In the genomic region with DNA sequence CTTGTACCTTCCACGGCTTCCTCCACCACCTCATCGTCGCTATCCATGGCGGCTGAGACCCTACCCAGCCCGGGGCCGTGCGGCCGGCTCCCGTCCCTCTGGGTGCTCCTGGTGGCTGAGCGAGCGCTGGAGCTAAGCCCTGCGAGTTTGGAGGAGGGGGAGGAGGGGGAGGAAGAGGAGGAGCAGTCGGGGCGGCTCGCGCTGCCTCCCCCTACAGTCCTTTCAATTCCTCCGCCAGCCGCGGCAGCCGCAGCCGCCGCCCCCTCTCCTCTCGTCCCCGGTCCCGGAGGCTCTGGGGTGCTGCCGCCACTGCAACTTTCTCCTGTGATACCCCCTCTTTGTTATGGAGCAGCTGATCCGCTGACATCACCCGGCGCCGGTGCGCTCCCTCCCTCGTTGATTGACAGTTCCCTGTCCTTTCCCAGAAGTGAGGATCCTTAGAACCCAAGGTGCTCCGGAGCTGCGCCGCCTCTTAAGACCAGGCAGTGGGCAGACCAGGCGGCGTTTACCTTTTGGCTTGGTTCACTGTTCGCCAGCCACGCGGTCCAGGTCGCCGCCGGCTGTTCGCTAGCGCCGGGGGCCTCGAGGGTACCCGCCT, we compare ENCODE assay signal across 8 mouse cellular contexts. TPM values are rescaled to one million over a fixed set of nuclear protein-coding genes. Genes with fewer than 3 reads are reported as not detected.
DNase-seq lines count a peak whose midpoint lies in the region; ATAC-seq lines count a peak whose summit lies in the region.

Setd7 (minus strand) TSS at position 369 of the 598 bp plus-strand sequence.

- no peaks in the 10 kb centered on the region for H3K27me3 ChIP-seq in intestine, embryonic 16.5 days (replicated peaks; ENCODE audit: control insufficient read depth, insufficient read depth, low read length)
- H3K27me3 ChIP-seq in midbrain, embryonic 10.5 days (ENCODE audit: low read depth, poor library complexity, severe bottlenecking): peaks cover 12% of the 10 kb centered on the region

- intact Hi-C loops in left cerebral cortex, postnatal 36 days (cut with DNase I): loop anchor here (2.0 to 10.0 kb wide), 3 partner anchors 78 to 654 kb away; partner anchors contain the start of gene Rab33b

- DNase-seq in adrenal gland, adult 18-20 months (ENCODE audit: low spot score in 2 of 2): peak; percentile 72 to 77
- peak; percentile 87 for DNase-seq in embryo, embryonic 10.5 days (ENCODE audit: low spot score)
- peak; percentile 63 to 76 for DNase-seq in gastrocnemius, postnatal 4 days (ENCODE audit: low spot score in 2 of 2)
- DNase-seq in left cerebral cortex, postnatal 36 days (ENCODE audit: low spot score in 2 of 2): peak; percentile 75 to 82
- peak; percentile 85 for DNase-seq in midbrain, embryonic 10.5 days (ENCODE audit: low spot score)
- peak; percentile 72 for DNase-seq in right cerebral cortex, postnatal 4 days
- peak; percentile 79 for DNase-seq in yolk sac, embryonic 10.5 days (ENCODE audit: low spot score)

- WGBS in intestine, embryonic 16.5 days: under 1% methylated on average over 44 of the region's 48 CpGs
- under 1% methylated on average over 47 of the region's 48 CpGs for WGBS in midbrain, embryonic 10.5 days

- H3K9me3 ChIP-seq in intestine, embryonic 16.5 days (ENCODE audit: control insufficient read depth, low read length): no peaks in the 10 kb centered on the region
- H3K9me3 ChIP-seq in midbrain, embryonic 10.5 days (replicated peaks): no peaks in the 10 kb centered on the region

- ATAC-seq in intestine, embryonic 16.5 days: peak; percentile 81

- peak within 1 kb of the TSS; percentile 90 for H3K9ac ChIP-seq in intestine, embryonic 16.5 days (ENCODE audit: low read depth, low read length)

- peak within 1 kb of the TSS; percentile 94 for H3K27ac ChIP-seq in intestine, embryonic 16.5 days (ENCODE audit: low read length)
- peak within 1 kb of the TSS; percentile 98 for H3K27ac ChIP-seq in midbrain, embryonic 10.5 days (replicated peaks)

- H3K4me2 ChIP-seq in intestine, embryonic 16.5 days (ENCODE audit: low read depth, low read length): peak within 1 kb of the TSS; percentile 98

- peaks cover 13% of the 10 kb centered on the region for H3K4me1 ChIP-seq in intestine, embryonic 16.5 days (ENCODE audit: control insufficient read depth, insufficient read depth, low read length)
- peaks cover 31% of the 10 kb centered on the region for H3K4me1 ChIP-seq in midbrain, embryonic 10.5 days

- peaks cover 4% of the 10 kb centered on the region; the same call in 1 of the 2 replicates for H3K36me3 ChIP-seq in intestine, embryonic 16.5 days (ENCODE audit: control insufficient read depth, insufficient read depth, low read length)
- H3K36me3 ChIP-seq in midbrain, embryonic 10.5 days: peaks cover 7% of the 10 kb centered on the region

- peak within 1 kb of the TSS; percentile 84 for H3K4me3 ChIP-seq in intestine, embryonic 16.5 days (ENCODE audit: low read length)
- peak within 1 kb of the TSS; percentile 89 for H3K4me3 ChIP-seq in midbrain, embryonic 10.5 days

RNA-seq across cellular contexts. Expression of gene Setd7, which starts in this region (rescaled TPM):
- total RNA-seq in adrenal gland, adult 18-20 months (2021): 10 to 100 TPM; 48.3 to 48.8 TPM
- total RNA-seq in gastrocnemius, postnatal 4 days (2021): 10 to 100 TPM; 74.5 to 82.5 TPM
- polyA plus RNA-seq in intestine, embryonic 16.5 days (2015; fragmentation: Nextera tagmentation; extraction: Ambion mirVana): 1.8 and 2.0 TPM in 2 replicates
- 100 to 1,000 TPM; 138 to 141 TPM for total RNA-seq in left cerebral cortex, postnatal 36 days (2021)
- polyA plus RNA-seq in midbrain, embryonic 10.5 days (2016; fragmentation: Nextera tagmentation; extraction: Ambion mirVana): 2.8 TPM in 2 replicates

Comparison
In these comparisons a context has a peak if more than half of its experiments do, and no peak if none do; other contexts are left out.
1. Peak in every context shown above with its lines: DNase-seq, ATAC-seq, H3K4me3 ChIP-seq and H3K27ac ChIP-seq.